Mouse (Mus musculus): ENCODE measurements around the gene Jmjd1c.
A peak's percentile ranks its signal among the peaks of the same experiment; 100 is the strongest.
"Not testable (repeated sequence)": the region's sequence is repeated elsewhere in the genome, so short reads cannot be mapped to it uniquely, and the experiment has no call there.

Gene Jmjd1c

DNA sequence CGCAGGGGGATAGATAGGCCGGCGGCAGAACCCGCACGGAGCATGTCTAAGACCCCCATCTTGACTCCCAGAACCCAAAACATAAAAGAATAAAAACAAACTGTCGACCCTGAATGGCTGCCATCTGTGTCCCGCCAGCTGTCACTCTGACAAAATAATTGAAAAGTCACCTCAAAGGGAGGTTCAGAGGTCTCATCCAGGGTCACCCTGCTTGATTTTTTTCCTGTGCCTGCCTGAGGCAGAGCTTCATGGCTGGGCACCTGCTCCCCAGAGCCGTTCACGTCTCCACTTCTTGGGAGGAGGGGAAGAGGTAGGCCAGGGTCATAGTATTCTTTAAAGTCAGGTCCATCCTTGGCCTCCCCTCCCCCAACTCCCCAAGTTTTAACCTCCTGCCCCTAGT is 8.6 kb downstream of the Jmjd1c start:
- DNase-seq (ENCODE audit: low spot score in 2 of 2) = no peak

DNA sequence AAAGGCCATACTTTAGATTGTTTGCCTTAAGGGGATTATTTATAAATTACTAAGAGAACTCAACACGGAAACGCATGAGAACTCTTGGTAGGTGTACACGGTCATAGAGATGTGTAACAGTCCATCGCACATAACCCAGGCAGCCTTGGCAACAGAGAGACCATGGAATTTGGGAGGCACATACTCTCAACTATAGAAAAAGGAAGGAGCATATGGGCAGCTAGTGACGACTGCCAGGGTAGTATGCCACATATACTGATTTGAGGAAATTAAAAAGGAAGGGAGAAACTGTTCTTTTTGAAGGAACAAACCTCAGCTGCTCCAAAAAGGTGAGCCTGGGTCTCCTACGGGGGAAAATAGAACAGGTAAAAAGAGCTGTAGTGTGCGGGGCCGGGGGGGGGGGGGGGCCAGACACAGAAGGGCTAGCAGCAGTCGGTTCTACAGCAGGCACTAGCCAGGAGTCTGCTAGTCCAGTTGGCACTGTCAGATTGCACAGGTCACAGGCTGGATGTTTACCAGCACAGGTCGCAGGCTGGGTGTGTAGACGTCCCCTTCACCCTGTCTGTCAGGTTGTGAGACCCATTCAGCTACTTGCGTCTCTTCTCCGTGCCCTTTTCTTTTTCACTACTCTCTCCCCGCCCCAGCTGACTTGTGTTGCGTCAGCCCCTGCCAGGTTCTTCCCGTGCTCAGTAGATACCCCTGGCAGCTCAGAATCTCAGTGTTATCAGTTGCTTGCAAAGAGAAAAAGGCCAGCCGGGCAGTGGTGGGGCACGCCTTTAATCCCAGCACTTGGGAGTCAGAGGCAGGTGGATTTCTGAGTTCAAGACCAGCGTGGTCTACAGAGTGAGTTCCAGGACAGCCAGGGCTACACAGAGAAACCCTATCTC is 9.6 kb downstream of the Jmjd1c start:
- no peak for DNase-seq (ENCODE audit: low spot score in 2 of 2)

DNA sequence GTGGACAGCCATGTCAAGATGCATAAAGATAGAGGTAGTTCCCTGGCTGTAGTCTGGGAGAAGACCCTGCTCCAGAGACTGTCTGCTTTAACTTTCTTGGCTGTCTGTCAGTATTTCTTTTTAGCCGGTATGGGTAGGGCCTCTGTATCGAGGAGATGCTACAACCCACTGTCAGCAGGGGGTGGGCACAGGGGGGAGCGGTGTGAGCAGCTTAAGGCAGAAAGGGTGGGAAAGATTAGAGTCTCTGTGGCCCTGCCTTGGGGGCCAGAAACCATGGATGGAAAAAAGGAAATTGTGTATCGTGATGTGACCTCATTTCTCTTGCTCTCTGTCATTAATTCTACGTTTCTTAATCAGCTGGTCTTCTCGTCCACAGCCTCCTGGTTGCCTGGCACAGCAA is 10.5 kb downstream of the Jmjd1c start:
- no peak for DNase-seq (ENCODE audit: low spot score in 2 of 2)

DNA sequence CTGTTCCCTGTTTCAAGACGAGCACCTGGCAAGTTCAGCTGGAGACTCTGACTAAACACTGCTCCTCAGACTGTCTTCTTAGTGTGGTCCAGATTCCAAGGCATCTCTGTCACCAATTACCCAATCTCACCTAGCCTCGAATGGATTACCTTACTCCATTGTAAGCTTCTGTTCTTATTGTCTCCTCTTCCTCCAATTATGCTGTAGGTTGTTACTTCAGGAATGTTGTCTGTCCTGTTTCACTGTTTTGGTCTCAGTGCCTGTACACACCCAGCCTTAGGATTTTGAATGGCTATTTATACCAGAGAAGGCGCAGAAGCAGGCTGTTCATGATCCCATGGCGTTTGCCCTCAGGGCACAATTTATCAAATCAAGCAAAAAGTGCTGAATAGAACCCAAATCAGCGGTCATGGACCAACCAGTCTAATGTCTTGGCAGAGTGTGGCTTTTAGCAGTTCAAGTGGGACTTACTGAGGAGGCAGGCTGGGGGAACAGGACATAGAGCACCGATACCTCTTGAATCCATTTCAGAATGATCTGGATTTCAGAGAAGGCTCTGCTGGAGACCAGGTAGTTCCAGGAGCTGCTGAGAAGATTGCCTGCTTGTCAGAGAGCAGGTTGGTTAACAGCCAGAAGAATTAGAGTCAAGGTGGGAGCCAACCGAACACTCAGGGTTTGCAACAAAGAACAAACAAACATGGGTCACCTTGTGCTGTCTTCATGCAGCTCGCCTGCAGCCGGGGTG is 11.3 kb downstream of the Jmjd1c start:
- no peak for DNase-seq (ENCODE audit: low spot score in 2 of 2)

DNA sequence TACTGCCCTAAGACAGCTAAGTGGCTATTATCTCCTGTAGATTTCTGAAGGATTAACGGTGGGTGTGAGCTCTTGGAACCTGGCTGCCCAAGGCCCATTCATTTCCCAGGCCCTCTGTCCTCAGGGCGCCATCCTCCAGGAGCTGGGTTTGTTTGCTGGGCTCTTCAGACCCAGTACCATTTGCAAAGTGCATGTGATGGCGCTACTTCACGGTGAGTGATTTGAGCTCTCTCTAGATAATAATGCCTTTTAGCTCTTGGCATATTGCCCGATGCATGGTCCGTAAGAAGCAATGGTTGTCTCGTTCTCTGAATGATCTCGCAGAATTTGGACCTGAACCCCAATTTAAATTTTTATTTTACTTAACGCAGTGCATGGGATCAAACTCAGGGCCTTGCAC is 12.2 kb downstream of the Jmjd1c start:
- no peak for DNase-seq (ENCODE audit: low spot score in 2 of 2)

DNA sequence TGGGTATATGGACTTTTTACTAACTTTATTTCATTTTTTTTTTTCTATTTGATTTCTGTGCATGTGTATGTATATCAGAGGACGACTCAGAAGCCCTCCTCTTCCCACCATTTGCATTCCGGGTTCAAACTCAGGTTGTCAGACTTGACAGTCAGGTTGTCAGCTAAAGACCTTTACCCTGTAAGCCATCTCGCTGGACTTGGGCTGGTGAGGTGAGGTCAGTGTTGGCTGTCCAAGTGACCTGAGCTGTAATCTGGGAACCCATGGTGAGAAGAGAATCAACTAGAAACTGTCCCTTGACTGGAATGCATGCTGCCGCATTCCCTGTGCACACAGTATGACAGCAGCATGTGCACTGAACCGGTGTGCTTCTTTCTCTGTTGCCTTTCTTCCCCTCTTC is 13.7 kb downstream of the Jmjd1c start:
- no peak for DNase-seq (ENCODE audit: low spot score in 2 of 2)

DNA sequence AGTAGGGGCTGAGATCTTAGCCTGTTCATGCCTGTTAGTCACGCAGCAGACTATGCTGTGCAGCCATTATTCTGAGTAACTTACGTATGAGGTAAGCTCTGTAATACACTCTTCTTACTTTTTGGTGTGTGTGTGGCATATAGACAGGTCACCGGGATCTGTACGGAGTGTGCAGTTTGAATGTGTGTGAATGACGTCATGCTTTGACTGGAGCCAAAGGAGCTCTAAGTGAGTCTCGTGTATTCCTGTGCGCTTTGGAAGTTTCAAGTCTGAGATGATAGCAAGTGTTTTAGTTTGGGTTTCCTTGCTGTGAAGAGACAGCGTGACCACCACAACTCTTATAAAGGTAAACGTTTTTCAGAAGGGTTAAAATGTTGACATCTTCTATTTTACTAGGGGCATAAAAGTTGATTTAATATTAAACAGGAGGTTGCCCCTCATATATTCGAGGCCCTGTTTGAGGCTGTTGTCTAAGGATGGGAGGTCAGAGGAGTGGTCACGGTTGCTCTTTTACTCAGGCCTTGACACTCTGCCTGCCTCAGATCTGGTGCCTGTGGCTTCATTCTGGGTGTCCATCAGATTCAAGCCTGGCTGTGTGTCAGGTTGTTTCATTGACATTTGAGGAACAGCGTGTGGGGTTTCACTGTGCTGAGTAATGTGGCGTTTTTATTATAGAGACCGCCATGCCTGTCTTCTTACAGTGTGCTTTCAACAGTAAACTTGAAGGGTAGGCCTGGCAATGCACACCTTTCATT is 15.3 kb downstream of the Jmjd1c start:
- DNase-seq (ENCODE audit: low spot score in 2 of 2) = no peak

DNA sequence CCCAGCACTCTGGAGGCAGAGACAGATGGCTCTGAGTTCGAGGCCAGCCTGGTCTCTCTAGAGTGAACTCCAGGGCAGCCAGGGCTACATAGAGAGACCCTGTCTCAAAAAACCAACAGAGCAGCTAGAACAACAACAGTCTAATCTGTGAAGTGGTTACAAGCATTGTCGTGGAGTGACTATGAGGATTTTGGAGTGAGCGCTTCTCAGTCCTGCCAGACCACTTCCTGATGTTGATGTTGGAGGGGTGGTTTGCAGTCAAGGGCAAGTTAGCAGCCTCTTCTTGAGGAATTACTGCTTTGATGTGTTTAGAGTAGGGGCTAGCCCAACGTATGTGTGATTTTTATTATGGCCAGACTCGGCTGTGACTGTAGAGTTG is 15.9 kb downstream of the Jmjd1c start:
- DNase-seq (ENCODE audit: low spot score in 2 of 2) = no peak

DNA sequence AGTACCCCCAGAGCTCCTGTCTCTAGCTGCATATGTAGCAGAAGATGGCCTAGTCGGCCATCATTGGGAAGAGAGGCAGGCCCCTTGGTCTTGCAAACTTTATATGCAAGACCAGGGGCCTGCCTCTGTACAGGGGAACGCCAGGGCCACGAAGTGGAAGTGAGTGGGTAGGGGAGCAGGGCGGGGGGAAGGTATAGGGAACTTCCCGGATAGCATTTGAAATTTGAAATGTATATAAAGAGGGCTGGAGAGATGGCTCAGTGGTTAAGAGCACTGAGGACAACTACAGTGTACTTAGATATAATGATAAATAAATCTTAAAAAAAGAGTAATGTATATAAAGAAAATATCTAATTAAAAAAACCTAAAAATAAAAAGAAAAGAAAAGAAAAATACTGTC is 17.0 kb downstream of the Jmjd1c start:
- not testable (repeated sequence) for DNase-seq (ENCODE audit: low spot score in 2 of 2)

DNA sequence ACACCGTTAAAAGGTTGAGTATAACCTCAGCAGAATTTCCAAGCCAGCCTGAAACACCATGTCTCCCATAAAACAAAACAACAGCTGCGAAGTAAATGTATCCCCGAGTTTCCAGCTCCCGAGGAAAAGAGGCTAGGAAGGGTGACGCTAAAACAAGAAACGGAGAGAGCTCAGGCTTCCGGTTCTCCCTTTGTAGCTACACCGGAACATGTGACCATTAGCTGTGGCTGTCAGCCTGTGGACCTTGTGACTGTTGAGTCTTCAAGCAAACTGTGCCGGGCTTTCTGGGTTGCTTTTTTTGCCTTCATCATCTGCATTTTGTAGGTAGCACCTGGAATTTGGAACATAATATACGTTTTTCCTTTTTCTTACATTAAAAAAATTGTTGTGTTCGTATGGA is 17.9 kb downstream of the Jmjd1c start:
- no peak for DNase-seq (ENCODE audit: low spot score in 2 of 2)

DNA sequence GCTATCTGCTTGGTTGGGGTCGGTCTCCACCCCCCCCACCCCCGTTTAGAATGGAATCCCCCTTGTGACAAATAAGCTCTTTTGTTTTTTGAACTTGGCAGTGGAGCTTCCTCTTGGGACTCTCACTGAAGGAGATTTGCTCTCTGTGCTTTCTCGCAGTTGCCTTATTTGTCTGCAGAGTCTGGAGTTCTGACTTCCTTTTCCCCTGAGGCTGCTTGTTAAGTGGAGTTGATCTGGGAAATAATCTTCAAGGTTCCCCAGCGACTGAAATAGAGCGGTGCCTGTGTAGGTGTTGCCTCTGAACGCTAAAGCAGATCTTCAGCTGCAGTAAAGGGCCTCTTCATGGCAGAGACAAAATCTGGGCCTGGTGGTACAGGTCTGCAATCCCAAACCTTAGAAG is 19.2 kb downstream of the Jmjd1c start:
- no peak for DNase-seq (ENCODE audit: low spot score in 2 of 2)

DNA sequence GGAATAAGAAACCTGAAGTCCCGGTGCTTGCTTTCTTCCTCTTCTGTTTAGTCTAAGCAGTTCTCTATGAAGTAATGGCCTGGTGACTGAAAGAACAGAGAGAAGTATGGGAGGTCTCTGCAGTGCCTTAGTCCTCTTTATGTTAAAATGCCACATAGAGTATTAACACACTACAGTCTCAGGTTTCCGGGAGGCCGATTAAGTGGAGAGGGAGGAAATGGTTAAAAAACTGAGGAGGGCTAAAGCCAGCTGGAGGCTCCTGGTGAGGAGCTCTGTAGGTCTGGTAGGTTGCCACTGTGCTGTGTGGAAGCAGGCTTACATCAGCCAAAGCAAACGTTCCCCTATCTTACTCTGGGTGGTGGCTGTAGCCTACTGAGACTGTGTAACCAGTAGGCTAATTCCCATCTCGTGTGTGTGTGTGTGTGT is 19.8 kb downstream of the Jmjd1c start:
- DNase-seq (ENCODE audit: low spot score in 2 of 2) = no peak

DNA sequence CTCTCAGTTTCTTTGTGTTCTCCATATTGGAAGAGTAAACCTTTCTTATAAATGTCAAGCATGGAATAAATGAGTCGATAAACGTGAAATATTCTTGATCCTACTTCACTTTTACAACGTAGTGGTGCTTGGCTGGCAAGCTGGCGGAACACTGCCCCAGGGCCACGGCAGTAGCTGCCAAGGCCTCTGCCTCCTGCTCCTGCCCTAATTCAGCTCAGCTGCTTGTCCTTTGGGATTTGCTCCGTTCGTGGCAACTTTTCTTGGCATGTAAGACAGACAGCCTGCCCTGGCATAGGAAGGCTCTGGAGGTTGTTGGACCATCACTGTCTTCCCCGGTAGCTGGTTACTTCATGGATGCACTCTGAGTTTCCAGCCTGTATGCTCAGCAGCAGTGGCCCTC is 20.3 kb downstream of the Jmjd1c start:
- DNase-seq (ENCODE audit: low spot score in 2 of 2) = no peak

DNA sequence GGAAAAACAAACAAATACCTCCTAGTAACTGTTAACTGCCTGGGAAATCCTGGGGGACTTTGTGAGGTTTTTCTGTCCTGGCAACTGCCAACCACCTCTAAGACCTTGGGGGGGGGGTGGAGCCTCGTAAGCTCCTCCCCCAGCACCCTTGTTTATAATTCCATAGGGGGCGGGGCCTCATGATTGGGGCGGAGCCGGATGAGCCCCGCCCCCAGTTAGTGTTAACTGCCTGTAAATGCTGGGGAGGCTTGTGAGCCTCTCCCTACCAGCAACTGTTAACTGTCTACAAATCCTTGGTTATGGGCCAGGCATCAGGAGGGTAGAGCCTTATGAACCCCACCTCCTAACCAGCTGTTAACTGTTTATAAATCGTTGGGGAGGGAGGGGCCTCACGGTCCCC is 23.4 kb downstream of the Jmjd1c start:
- no peak for DNase-seq (ENCODE audit: low spot score in 2 of 2)

DNA sequence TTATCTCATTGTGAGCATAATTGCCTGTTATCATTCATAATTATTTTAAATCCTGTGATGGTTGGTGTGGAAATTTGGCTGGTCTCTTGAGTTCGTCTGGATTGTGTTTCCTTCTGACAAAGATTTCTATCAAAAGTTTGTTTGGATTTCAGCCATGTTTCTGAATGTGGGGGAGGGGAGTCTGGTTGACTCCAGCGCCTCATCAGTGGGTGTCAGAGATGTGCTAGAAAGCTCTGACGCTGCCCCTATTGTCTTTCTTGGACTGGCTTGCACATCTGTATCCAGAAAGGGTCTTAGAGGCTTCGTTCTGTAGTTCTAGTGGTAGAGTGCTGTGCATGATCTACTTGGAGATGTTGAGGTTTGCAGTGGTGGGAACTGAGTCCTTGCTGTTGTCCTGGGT is 24.3 kb downstream of the Jmjd1c start:
- DNase-seq (ENCODE audit: low spot score in 2 of 2) = no peak

DNA sequence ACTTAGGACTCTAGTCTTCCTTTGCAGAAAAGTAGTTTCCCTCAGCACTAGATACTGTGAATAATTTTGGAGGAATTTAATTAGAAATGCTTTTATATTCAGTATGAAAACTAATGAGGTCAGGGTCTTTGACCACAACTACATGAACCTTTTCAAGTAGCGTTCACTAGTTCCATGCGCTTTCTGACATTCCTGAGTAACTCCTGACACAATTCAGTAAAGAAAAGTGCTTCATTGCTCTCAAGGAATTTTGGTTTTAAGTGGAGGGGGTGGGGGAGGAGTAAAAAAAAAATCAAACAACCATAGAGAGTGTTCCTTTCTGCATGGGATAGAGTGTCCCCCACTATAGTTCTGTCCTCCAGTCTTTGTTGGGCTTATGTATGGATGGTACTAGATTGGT is 24.7 kb downstream of the Jmjd1c start:
- DNase-seq (ENCODE audit: low spot score in 2 of 2) = no peak

DNA sequence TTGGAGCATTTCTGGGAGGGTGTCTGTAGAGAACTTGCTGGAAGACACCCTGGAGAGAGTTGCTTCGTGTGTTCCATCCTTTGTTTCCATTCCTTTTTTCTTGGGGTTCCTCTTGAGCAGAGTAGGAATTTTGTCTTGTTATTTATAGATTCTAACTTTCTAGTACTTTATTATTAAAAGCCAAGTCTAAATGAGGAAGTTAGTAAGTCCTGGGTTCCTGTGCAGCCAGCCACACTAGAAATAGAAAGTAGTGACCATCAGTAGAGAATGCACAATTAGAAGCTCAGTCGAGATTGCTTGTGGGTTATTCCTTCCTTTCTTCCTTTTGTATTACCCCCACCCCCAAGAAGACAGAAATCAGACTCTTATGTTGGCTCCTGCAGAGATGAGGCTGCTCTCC is 27.8 kb downstream of the Jmjd1c start:
- DNase-seq (ENCODE audit: low spot score in 2 of 2) = no peak

DNA sequence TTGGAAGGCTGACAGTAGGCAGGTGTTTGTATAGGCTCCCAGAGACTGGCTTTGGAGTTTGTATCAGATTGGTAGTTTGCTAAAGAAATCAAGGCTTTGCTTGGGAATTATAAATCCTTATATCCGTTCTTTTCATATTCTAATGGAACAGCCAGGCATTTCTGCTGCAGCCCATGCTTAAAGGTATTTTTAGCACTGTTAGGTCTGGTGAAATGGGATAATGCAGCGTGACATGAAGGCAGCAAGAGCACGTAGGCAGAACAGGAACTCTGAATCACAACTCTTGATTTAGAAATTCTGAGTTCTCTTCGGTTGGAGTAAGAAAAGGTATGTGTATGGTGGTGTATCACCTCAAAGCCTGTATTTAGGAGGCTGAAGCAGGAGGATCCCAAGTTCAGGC is 28.2 kb downstream of the Jmjd1c start:
- DNase-seq (ENCODE audit: low spot score in 2 of 2) = no peak

DNA sequence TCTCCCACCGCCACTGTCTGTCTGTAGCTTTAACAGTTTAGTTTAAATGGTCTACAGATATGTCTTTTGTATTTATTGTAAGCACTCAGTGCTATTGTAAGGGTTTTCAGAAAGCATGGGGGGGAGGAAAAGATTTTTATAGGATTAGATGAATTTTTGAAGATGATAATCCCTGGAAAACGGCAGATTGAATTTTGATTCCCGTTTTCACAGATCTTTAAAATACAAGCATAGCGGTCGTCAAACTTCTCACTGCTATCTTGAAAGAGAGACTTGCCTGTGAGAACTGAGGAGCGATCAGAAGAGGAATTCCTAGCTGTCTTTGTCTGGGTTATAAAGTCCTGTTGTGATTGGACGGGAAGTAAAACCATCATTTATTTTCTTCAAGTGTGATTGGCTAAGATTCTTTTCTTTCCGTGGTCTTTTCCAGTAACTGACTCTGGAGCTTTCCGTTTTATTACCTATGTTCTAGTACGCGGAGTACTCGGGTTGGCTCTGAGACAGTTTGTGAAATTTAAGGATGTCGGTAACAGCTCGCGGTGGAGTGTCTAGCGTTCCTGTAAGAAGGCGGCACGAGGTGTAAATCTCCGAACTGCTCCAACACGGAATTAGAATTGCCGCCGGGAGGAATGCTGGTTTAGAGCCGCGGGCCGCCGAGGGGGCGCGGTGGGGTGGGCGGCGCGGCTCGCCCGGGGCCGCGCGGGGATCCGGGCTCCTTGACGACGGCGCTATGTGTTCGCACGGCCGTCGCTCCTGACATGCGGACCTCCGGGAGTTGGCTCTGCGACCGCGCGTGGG is 30.3 kb downstream of the Jmjd1c start:
- DNase-seq (ENCODE audit: low spot score in 2 of 2) = peak; percentile 49 to 55

DNA sequence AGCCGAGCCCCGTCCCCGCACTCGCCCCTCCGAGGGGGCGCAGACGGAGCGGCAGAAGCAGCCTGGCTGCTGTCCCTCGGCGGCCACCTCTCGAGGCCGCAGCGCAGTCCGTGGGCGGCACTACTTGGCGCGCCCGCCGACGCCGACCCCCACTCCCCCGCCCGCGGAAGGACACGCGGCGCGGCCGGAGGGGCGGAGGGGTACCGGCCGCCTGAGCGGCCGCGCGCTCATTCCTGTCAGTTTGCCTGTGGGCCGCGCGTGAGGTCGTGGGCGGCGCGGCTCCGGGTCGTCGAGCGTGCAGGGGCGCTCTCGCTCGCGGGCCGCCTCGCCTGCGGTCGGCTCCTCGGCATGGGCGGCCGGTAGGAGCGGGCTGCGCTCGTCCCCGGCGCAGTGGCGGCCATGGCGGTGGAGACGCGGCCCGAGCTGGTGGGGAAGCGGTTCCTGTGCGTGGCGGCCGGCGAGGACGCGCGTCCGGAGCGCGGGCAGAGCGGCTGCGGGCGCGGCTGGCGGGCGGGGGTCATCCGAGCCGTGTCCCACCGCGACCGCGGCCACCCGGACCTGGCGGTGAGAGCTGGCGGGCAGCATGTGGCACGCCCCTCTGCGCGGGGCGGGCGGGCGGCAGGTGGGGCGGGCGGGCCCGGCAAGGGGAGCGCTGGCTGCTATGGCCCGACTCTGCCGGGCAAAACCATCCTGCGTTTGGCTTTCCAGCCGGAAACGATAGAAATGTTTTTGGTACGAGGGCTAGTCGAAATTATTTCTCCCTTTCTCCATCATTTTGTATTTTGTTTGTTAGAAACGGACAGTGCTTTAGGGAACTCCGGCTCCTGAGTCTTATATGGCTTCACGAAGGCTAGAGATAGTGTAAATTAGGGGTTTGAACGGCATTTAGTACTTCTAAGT is 31.2 kb downstream of the Jmjd1c start:
- no peak for DNase-seq (ENCODE audit: low spot score in 2 of 2)

DNA sequence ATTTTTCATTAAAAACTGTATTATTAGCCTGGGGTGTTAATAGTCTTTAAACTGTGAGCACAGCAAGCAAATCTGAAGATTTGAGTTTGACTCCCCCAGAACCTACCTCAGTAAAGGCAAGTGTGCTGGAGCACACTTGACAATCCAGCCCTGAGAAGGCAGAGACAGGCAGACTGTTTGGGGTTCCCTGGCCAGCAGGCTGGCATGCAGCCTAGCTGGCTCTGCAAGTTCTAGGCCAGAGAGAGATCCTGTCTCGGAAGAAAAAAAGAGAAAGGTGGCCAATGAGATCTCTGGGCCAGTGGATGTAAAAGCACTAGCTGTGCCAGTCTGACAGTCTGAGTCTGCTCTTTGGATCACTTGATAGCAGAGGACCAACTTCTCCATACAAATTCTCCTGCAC is 33.6 kb downstream of the Jmjd1c start:
- DNase-seq (ENCODE audit: low spot score in 2 of 2) = no peak
